Mouse (Mus musculus): ENCODE data around the gene Tns2.
"Not testable (repeated sequence)": the region's sequence is repeated elsewhere in the genome, so short reads cannot be mapped to it uniquely, and the experiment has no call there.

The Tns2 gene

GRCm38 (mm10) chr15:102142914-102143912, 43.0 kb downstream of the Tns2 start:
- DNase-seq, result no peak

GRCm38 (mm10) chr15:102144274-102144711, 44.1 kb downstream of the Tns2 start, which contains the start of gene Igfbp6:
TSS of gene Igfbp6 (plus strand) at chr15:102144362.
- DNase-seq, result no peak

- peak in 1 of 2 experiments; percentile 31 for DNase-seq
Observed at GRCm38 (mm10) chr15:102144726-102145125, 44.5 kb downstream of the Tns2 start.

GRCm38 (mm10) chr15:102145330-102145729, 45.1 kb downstream of the Tns2 start:
- DNase-seq, result no peak

- DNase-seq, result no peak
Observed at GRCm38 (mm10) chr15:102146089-102146488, 45.9 kb downstream of the Tns2 start.

GRCm38 (mm10) chr15:102146882-102147281, 46.7 kb downstream of the Tns2 start:
- peak; percentile 81 to 82 for DNase-seq

GRCm38 (mm10) chr15:102147674-102148402, 47.6 kb downstream of the Tns2 start:
- no peak for DNase-seq

- no peak for DNase-seq
Observed at GRCm38 (mm10) chr15:102149561-102149960, 49.3 kb downstream of the Tns2 start.

GRCm38 (mm10) chr15:102150301-102151135, 50.3 kb downstream of the Tns2 start, which contains the start of gene Soat2:
TSS of gene Soat2 (plus strand) at chr15:102150526.
- DNase-seq, result no peak

- no peak for DNase-seq
Observed at GRCm38 (mm10) chr15:102152646-102153045, 52.4 kb downstream of the Tns2 start.

GRCm38 (mm10) chr15:102155006-102155405, 54.8 kb downstream of the Tns2 start:
- DNase-seq, result not testable (repeated sequence)

GRCm38 (mm10) chr15:102156836-102157235, 56.6 kb downstream of the Tns2 start:
- DNase-seq, result peak; percentile 48 to 61

- DNase-seq, result no peak
Observed at GRCm38 (mm10) chr15:102160415-102161060, 60.3 kb downstream of the Tns2 start.

- DNase-seq, result no peak
Observed at GRCm38 (mm10) chr15:102163900-102164693, 63.9 kb downstream of the Tns2 start.

GRCm38 (mm10) chr15:102165468-102166100, 65.4 kb downstream of the Tns2 start:
- DNase-seq, result no peak
